Comparison of ENCODE assay signal across 10 mouse cellular contexts in genomic region chr6:99954832-99955830, GRCm38 (mm10).
DNase-seq lines count a peak whose midpoint lies in the region; ATAC-seq and TF ChIP-seq lines count a peak whose summit lies in the region.
"Had no signal": no experiment of that assay in that cellular context is flagged by ENCODE, and none has a peak within 500 bp of the region (broad histone marks: within the 10 kb centered on the region; RNA-seq: fewer than 3 reads in every experiment).

No protein-coding gene starts in this region.

- peak; percentile 39; the same call in 1 of the 2 replicates for ATAC-seq in stomach, embryonic 16.5 days (ENCODE audit: insufficient read depth, low FRiP score)
- ATAC-seq in stomach, postnatal 0 days (ENCODE audit: low FRiP score, low TSS enrichment): no peak

- no peak overlapping the region for H3K9ac ChIP-seq in stomach, embryonic 16.5 days (ENCODE audit: low read length)
- no peak overlapping the region for H3K9ac ChIP-seq in stomach, postnatal 0 days (ENCODE audit: low read length)
- H3K9ac ChIP-seq: neural tube, embryonic 13.5 days had no signal

- H3K9me3 ChIP-seq in stomach, embryonic 16.5 days (replicated peaks; ENCODE audit: control insufficient read depth, low read length): no peaks in the 10 kb centered on the region
- H3K9me3 ChIP-seq in stomach, postnatal 0 days (ENCODE audit: control insufficient read depth, low read length): no peaks in the 10 kb centered on the region
- H3K9me3 ChIP-seq: neural tube, embryonic 13.5 days had no signal

- TF ChIP-seq EP300 in stomach, postnatal 0 days (optimal IDR thresholded peaks at IDR 0.05): no peak

- WGBS in stomach, embryonic 16.5 days: 72% methylated on average over 22 of the region's 22 CpGs
- WGBS in stomach, postnatal 0 days: 73% methylated on average over 22 of the region's 22 CpGs

- DNase-seq in adrenal gland, postnatal 14 days: peak; percentile 17
- DNase-seq in adrenal gland, adult 8-10 months: no peak
- DNase-seq in stomach, postnatal 0 days (ENCODE audit: low spot score): no peak
- peak; percentile 55 for DNase-seq in lung, postnatal 10 days
- no peak for DNase-seq in layer of hippocampus, postnatal 14 days (ENCODE audit: low spot score in 2 of 2)
- DNase-seq in spleen, adult 18-20 months: no peak
- DNase-seq in gastrocnemius, adult 2 months: no peak
- DNase-seq: liver had no signal

- H3K36me3 ChIP-seq in stomach, embryonic 16.5 days (ENCODE audit: control insufficient read depth, insufficient read depth, low read length): no peaks in the 10 kb centered on the region
- no peaks in the 10 kb centered on the region for H3K36me3 ChIP-seq in stomach, postnatal 0 days (ENCODE audit: control insufficient read depth, insufficient read depth, low read length)
- H3K36me3 ChIP-seq: neural tube, embryonic 13.5 days had no signal

- H3K4me3 ChIP-seq in stomach, embryonic 16.5 days (replicated peaks; ENCODE audit: low read length): no peak overlapping the region
- no peak overlapping the region for H3K4me3 ChIP-seq in stomach, postnatal 0 days (ENCODE audit: low read depth, low read length)
- H3K4me3 ChIP-seq in gastrocnemius, adult 2 months: no peak overlapping the region
- H3K4me3 ChIP-seq: neural tube, embryonic 13.5 days had no signal

- H3K27me3 ChIP-seq in stomach, embryonic 16.5 days (ENCODE audit: control insufficient read depth, insufficient read depth, low read length): no peaks in the 10 kb centered on the region
- H3K27me3 ChIP-seq in stomach, postnatal 0 days (ENCODE audit: control insufficient read depth, insufficient read depth, low read length): no peaks in the 10 kb centered on the region

- no peak overlapping the region for H3K27ac ChIP-seq in stomach, embryonic 16.5 days (ENCODE audit: low read length)
- no peak overlapping the region for H3K27ac ChIP-seq in stomach, postnatal 0 days (replicated peaks)
- no peak overlapping the region for H3K27ac ChIP-seq in gastrocnemius, adult 2 months
- H3K27ac ChIP-seq: neural tube, embryonic 13.5 days had no signal

- H3K4me1 ChIP-seq in stomach, embryonic 16.5 days (ENCODE audit: control insufficient read depth, insufficient read depth, low read length): no peaks in the 10 kb centered on the region
- no peaks in the 10 kb centered on the region for H3K4me1 ChIP-seq in stomach, postnatal 0 days (replicated peaks; ENCODE audit: control insufficient read depth, insufficient read depth)

- TF ChIP-seq CTCF in stomach, postnatal 0 days (IDR thresholded peaks at IDR 0.05; ENCODE audit: low read depth): no peak
- no peak for TF ChIP-seq CTCF in gastrocnemius, adult 2 months (IDR thresholded peaks at IDR 0.05)

- intact Hi-C loops in gastrocnemius, adult 2 months (cut with DNase I): no loop called here

- H3K4me2 ChIP-seq in stomach, embryonic 16.5 days (ENCODE audit: low read depth, low read length): no peak overlapping the region
- no peak overlapping the region for H3K4me2 ChIP-seq in stomach, postnatal 0 days (replicated peaks; ENCODE audit: low read depth)
- H3K4me2 ChIP-seq: neural tube, embryonic 13.5 days had no signal

Comparison
In these comparisons a context has a peak if more than half of its experiments do, and no peak if none do; other contexts are left out.
1. DNase-seq: peak in adrenal gland, postnatal 14 days (single experiment) and lung, postnatal 10 days (single experiment); none in adrenal gland, adult 8-10 months (single experiment), stomach, postnatal 0 days (single experiment), layer of hippocampus, postnatal 14 days (0 of 2), spleen, adult 18-20 months (0 of 2) and gastrocnemius, adult 2 months (single experiment).